Mouse (Mus musculus) liver, embryonic 14 days (tissue): ENCODE data around the gene Gfod2. TPM values are rescaled to one million over a fixed set of nuclear protein-coding genes. Genes with fewer than 3 reads are reported as not detected.

Experiments
- polyA plus RNA-seq: library from polyadenylated mRNA; depleted of rRNA; stranded (reverse); fragments of >200 nt; gene quantifications from 2 replicates; pipeline ENCODE4 v1.2.3, GENCODE M21; 2012; rRNA removed

Gfod2 gene
- polyA plus RNA-seq = 1.0 and 1.1 TPM in 2 replicates

DNA sequence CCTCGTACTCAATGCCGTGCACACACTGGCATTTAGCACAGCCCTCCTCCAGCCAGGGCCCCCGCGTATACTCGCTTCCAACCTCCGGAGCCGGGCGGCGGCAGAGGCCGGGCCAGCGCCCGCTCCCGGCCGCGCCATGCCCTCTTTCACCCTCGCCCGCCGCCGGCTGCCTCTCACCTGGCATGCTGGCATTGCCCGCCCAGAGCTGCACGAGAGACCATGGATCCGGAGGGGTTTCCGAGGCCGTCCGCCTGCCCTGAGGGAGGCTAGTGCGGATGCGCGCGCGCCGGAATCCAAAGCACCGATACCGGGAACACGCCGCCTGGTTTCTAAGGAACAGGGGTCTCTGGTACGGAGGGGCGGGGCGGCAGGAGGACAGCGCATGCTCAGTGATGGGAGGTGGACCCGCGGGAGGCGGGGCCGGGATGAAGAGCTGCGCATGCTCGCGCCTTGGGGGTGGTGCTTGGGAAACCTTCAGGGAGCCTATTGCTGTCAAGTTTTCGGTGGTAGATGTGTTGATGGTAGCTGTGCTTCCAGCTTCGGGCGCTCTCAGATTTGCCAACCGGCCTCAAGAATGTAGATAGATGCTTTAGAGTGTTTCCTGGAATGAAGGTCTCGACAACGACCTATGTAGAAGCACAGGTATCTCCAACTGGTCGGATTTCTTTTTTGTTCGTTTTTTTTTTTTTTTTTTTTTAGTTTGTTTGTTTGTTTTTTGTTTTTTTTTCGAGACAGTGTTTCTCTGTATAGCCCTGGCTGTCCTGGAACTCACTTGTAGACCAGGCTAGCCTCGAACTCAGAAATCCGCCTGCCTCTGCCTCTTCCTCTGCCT is at the start of gene Gfod2:
TSS of gene Gfod2 (minus strand) at position 388 of the 832 bp plus-strand sequence.

DNA sequence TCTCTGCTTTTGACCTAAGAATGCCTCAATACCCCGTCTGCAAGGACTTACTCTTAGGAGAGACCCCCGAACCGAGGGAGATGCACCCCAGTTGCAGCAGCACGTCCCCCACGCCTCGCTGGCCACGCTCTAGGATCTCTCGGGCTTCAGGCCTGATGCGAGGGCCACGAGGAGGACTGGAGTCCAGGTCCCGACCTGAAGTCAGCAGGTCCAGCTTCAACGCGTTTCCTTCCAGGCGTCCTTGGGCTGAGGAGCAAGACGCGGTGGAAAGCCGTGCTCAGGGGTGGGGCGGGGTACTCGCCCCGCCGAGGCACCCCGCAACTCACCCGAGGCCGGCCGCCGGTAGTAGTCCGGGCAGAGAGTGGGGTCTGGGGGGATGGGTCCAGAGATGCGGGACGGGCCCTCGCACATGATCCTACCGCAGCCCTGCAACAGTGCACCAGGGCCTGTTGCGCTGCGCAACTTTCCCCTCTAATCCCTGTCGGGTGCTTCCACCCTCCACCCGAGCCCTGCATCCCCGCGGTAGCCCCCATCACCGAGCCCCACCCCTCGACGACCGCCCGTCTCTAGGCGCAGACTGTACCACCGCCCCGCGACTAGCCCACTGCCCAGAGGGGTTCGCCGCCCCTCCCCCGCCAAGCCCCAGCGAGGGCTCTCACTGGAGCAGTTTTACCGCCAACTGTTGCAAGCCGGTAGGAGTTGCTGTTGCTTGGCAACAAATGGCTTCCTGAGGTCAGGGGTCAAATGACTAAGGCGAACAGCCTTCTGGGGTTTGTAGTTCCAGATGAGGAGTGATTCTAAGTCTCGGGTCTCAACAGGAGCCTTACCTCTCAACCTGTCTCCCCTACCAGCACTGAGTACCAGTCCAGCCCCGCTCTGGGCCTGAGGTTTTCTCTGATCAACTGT is 50.7 kb downstream of the Gfod2 start, which contains the start of the genes 4933405L10Rik and Enkd1:
TSS of gene 4933405L10Rik (plus strand) at position 158 of the 906 bp plus-strand sequence.
TSS of gene Enkd1 (minus strand) at position 713 of the 906 bp plus-strand sequence.

DNA sequence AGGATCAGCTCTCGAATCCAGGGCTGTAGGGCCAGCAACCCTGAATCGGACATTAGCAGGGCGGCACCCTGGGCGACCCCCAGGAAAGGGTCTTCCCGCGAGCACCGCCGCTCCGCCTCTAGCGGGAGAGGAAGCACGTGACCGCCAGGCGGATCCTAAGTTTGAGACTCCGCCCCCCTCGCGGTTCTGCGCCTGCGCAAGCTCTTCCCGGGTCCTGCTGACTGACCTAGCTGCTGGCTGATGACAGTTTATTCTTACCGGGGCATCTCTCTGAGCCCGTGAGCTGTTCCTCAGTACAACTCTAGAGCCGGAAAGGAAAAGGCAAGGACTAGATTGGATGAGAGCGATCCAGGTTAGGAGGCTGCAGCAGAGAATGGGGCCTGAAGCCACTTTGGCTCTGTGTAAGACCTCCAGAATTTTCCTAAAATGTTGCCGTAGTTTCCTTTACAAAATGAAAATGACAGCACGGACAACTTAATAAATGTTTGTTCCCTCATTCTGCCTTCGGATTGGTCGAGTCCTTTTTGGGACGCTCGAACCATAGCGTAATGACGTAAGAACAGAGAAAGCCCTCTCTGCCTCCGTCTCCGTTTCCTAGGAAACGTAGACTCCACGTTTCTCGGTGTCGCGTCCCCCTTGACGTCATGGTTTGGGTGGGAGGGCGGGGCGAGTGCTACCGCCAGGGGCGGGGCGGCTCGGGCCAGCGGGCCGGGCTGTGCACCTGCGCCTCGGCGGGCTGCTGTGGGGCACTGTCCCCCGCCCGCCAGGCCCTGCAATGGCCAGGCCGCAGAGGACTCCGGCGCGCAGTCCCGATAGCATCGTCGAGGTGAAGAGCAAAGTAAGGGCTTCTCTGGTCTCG is 57.3 kb downstream of the Gfod2 start, which contains the start of the genes Acd and Pard6a:
TSS of gene Acd (minus strand) at position 137 of the 859 bp plus-strand sequence.
TSS of gene Pard6a (plus strand) at position 183 of the 859 bp plus-strand sequence.

DNA sequence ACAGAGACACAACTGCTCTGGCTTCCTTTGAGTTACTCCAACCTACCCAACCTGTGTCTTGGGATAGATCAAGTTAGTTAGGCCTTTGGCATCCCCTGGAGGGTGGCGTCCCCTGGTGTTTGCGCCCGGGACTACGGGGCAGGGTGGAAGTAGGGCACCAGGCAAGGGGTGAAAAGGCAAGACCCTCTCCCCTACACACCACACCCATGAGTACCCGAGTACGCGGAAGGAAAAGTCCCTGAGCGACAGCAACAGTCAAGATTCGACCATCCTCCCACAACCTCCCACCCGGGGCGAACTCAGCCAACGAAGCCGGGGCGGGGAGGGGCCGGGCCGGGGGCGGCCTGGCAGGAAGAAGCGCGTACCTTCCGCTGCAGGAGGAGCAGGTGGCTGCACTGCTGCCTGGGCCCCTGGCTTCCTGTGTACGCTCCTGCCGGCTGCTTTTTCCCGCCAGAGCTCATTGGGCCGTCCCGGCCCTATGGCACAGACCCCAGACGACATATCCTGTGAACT is 72.6 kb downstream of the Gfod2 start, which contains the start of gene Carmil2:
TSS of gene Carmil2 (plus strand) at position 479 of the 513 bp plus-strand sequence.

Other genes starting within 250 kb of the Gfod2 start
- gene Hsd11b2, start 239.9 kb downstream of the Gfod2 start, polyA plus RNA-seq = 0.85 and 0.98 TPM in 2 replicates
- 32.3 and 42.6 TPM in 2 replicates for gene Atp6v0d1, start 192.6 kb downstream of the Gfod2 start, polyA plus RNA-seq
- gene Ripor1, start 153.4 kb downstream of the Gfod2 start, polyA plus RNA-seq = 3.7 and 4.5 TPM in 2 replicates
- gene Ctcf, start 122.1 kb downstream of the Gfod2 start, polyA plus RNA-seq = 19.4 and 23.8 TPM in 2 replicates
- gene Agrp, start 121.3 kb downstream of the Gfod2 start, polyA plus RNA-seq = 0.05 TPM in 1 of 2 replicates, not detected in the other
- gene Carmil2, start 72.4 kb downstream of the Gfod2 start, polyA plus RNA-seq = 1.00 and 1.8 TPM in 2 replicates
- gene Acd, start 57.6 kb downstream of the Gfod2 start, polyA plus RNA-seq = 8.2 and 9.3 TPM in 2 replicates
- 5.7 TPM in 2 replicates for gene Pard6a, start 57.5 kb downstream of the Gfod2 start, polyA plus RNA-seq
- gene 4933405L10Rik, start 51.0 kb downstream of the Gfod2 start, polyA plus RNA-seq = 0.03 TPM in 1 of 2 replicates, not detected in the other
- 7.6 and 8.1 TPM in 2 replicates for gene Enkd1, start 50.5 kb downstream of the Gfod2 start, polyA plus RNA-seq
- gene Ranbp10, start 68.7 kb upstream of the Gfod2 start, polyA plus RNA-seq = 48.1 and 64.7 TPM in 2 replicates
- 0.02 and 0.06 TPM in 2 replicates for gene Tsnaxip1, start 69.1 kb upstream of the Gfod2 start, polyA plus RNA-seq
- gene Cenpt, start 94.6 kb upstream of the Gfod2 start, polyA plus RNA-seq = 22.0 and 25.8 TPM in 2 replicates
- 22.2 and 26.2 TPM in 2 replicates for gene Thap11, start 96.5 kb upstream of the Gfod2 start, polyA plus RNA-seq
- 90.9 and 92.1 TPM in 2 replicates for gene Nutf2, start 101.9 kb upstream of the Gfod2 start, polyA plus RNA-seq
- gene Edc4, start 122.2 kb upstream of the Gfod2 start, polyA plus RNA-seq = 13.8 and 17.0 TPM in 2 replicates
- gene Nrn1l, start 134.9 kb upstream of the Gfod2 start, polyA plus RNA-seq = 0.24 and 0.25 TPM in 2 replicates
- 8.4 and 9.5 TPM in 2 replicates for gene Pskh1, start 141.8 kb upstream of the Gfod2 start, polyA plus RNA-seq
- gene Ctrl, start 175.2 kb upstream of the Gfod2 start, polyA plus RNA-seq = 0.80 and 1.3 TPM in 2 replicates
- gene Psmb10, start 179.8 kb upstream of the Gfod2 start, polyA plus RNA-seq = 47.4 and 48.3 TPM in 2 replicates
- gene Lcat, start 184.7 kb upstream of the Gfod2 start, polyA plus RNA-seq = 34.6 and 40.3 TPM in 2 replicates
- 9.7 and 10.8 TPM in 2 replicates for gene Slc12a4, start 207.4 kb upstream of the Gfod2 start, polyA plus RNA-seq
- gene Dpep3, start 220.8 kb upstream of the Gfod2 start, polyA plus RNA-seq = not detected in 2 replicates
- gene Dus2, start 232.7 kb upstream of the Gfod2 start, polyA plus RNA-seq = 8.4 and 9.4 TPM in 2 replicates
- not detected in 2 replicates for gene Dpep2nb, start 247.3 kb upstream of the Gfod2 start, polyA plus RNA-seq